ENCODE assay signal across 19 mouse cellular contexts in genomic region chr10:19953032-19953761, GRCm38 (mm10). TPM values are rescaled to one million over a fixed set of nuclear protein-coding genes. Genes with fewer than 3 reads are reported as not detected.
DNase-seq lines count a peak whose midpoint lies in the region; ATAC-seq lines count a peak whose summit lies in the region.
"Had no signal": no experiment of that assay in that cellular context is flagged by ENCODE, and none has a peak within 500 bp of the region (broad histone marks: within the 10 kb centered on the region; RNA-seq: fewer than 3 reads in every experiment).

No protein-coding gene starts in this region.

- peaks cover 11% of the 10 kb centered on the region for H3K4me1 ChIP-seq in kidney, embryonic 16.5 days (ENCODE audit: insufficient read depth, low read length)
- peaks cover 41% of the 10 kb centered on the region for H3K4me1 ChIP-seq in stomach, embryonic 16.5 days (ENCODE audit: control insufficient read depth, insufficient read depth, low read length)
- H3K4me1 ChIP-seq: embryonic facial prominence, embryonic 15.5 days; hindbrain, embryonic 10.5 days; midbrain, embryonic 12.5 days had no signal

- H3K4me3 ChIP-seq in kidney, embryonic 16.5 days (ENCODE audit: low read length): no peak overlapping the region
- no peak overlapping the region for H3K4me3 ChIP-seq in stomach, embryonic 16.5 days (replicated peaks; ENCODE audit: low read length)
- H3K4me3 ChIP-seq: embryonic facial prominence, embryonic 15.5 days; forebrain, embryonic 10.5 days; gastrocnemius, adult 2 months; heart, adult 2 months; heart, embryonic 15.5 days; hindbrain, embryonic 10.5 days; liver, embryonic 13.5 days; midbrain, embryonic 12.5 days had no signal

- no peak overlapping the region for H3K9ac ChIP-seq in kidney, embryonic 16.5 days (replicated peaks; ENCODE audit: low read length)
- no peak overlapping the region for H3K9ac ChIP-seq in stomach, embryonic 16.5 days (ENCODE audit: low read length)
- H3K9ac ChIP-seq: embryonic facial prominence, embryonic 15.5 days; heart, embryonic 15.5 days; liver, embryonic 13.5 days; midbrain, embryonic 12.5 days had no signal

- ATAC-seq in kidney, embryonic 16.5 days (ENCODE audit: low FRiP score, low TSS enrichment): peak; percentile 62; the same call in 1 of the 2 replicates
- ATAC-seq in stomach, embryonic 16.5 days (ENCODE audit: insufficient read depth, low FRiP score): no peak
- ATAC-seq: Patski had no signal

- no peak overlapping the region for H3K4me2 ChIP-seq in kidney, embryonic 16.5 days (replicated peaks; ENCODE audit: low read depth, low read length)
- no peak overlapping the region for H3K4me2 ChIP-seq in stomach, embryonic 16.5 days (ENCODE audit: low read depth, low read length)
- H3K4me2 ChIP-seq: embryonic facial prominence, embryonic 15.5 days; heart, embryonic 15.5 days; liver, embryonic 13.5 days; midbrain, embryonic 12.5 days had no signal

- H3K9me3 ChIP-seq in kidney, embryonic 16.5 days (ENCODE audit: low read length): no peaks in the 10 kb centered on the region
- H3K9me3 ChIP-seq in stomach, embryonic 16.5 days (replicated peaks; ENCODE audit: control insufficient read depth, low read length): no peaks in the 10 kb centered on the region
- H3K9me3 ChIP-seq: embryonic facial prominence, embryonic 15.5 days; forebrain, embryonic 10.5 days; heart, embryonic 15.5 days; hindbrain, embryonic 10.5 days; liver, embryonic 13.5 days; midbrain, embryonic 12.5 days had no signal

- 74% methylated on average over 11 of the region's 11 CpGs for WGBS in kidney, embryonic 16.5 days
- WGBS in stomach, embryonic 16.5 days: 74% methylated on average over 11 of the region's 11 CpGs

- H3K36me3 ChIP-seq in kidney, embryonic 16.5 days (ENCODE audit: insufficient read depth, low read length): no peaks in the 10 kb centered on the region
- H3K36me3 ChIP-seq in stomach, embryonic 16.5 days (ENCODE audit: control insufficient read depth, insufficient read depth, low read length): no peaks in the 10 kb centered on the region
- H3K36me3 ChIP-seq: embryonic facial prominence, embryonic 15.5 days; forebrain, embryonic 10.5 days; heart, embryonic 15.5 days; hindbrain, embryonic 10.5 days; liver, embryonic 13.5 days; midbrain, embryonic 12.5 days had no signal

- DNase-seq in lung, postnatal 10 days: peak; percentile 23
- no peak for DNase-seq in lung, postnatal 4 days
- peak; percentile 77 for DNase-seq in kidney, adult 11 months
- DNase-seq in cerebellum, adult 9-10 months: no peak
- DNase-seq in urinary bladder, postnatal 4 days (ENCODE audit: low spot score in 2 of 2): no peak
- DNase-seq: cerebellum, adult 9-11 months; gastrocnemius, adult 2 months; heart, adult 2 months; layer of hippocampus, postnatal 36 days; liver, embryonic 13.5 days; thymus, postnatal 25 days had no signal

- no peaks in the 10 kb centered on the region for H3K27me3 ChIP-seq in kidney, embryonic 16.5 days (ENCODE audit: insufficient read depth, low read length)
- H3K27me3 ChIP-seq in stomach, embryonic 16.5 days (ENCODE audit: control insufficient read depth, insufficient read depth, low read length): no peaks in the 10 kb centered on the region
- H3K27me3 ChIP-seq: embryonic facial prominence, embryonic 15.5 days; heart, embryonic 15.5 days; liver, embryonic 13.5 days; midbrain, embryonic 12.5 days; Patski had no signal

- peak overlapping the region; percentile 65 for H3K27ac ChIP-seq in kidney, embryonic 16.5 days (ENCODE audit: low read length)
- peak overlapping the region; percentile 60 for H3K27ac ChIP-seq in stomach, embryonic 16.5 days (ENCODE audit: low read length)
- H3K27ac ChIP-seq: embryonic facial prominence, embryonic 15.5 days; forebrain, embryonic 10.5 days; gastrocnemius, adult 2 months; heart, adult 2 months; heart, embryonic 15.5 days; hindbrain, embryonic 10.5 days; liver, embryonic 13.5 days; midbrain, embryonic 12.5 days had no signal

RNA-seq across cellular contexts. Expression of gene Map3k5, which starts 18.9 kb away (rescaled TPM):
- polyA plus RNA-seq in kidney, embryonic 16.5 days (2015; fragmentation: Nextera tagmentation; extraction: Ambion mirVana): 2.4 and 3.0 TPM in 2 replicates
- polyA plus RNA-seq in stomach, embryonic 16.5 days (2015; fragmentation: Nextera tagmentation; extraction: Ambion mirVana): 2.6 and 2.7 TPM in 2 replicates

RNA-seq across cellular contexts. Expression of gene Pex7, which starts 45.7 kb away (rescaled TPM):
- 39.1 and 40.4 TPM in 2 replicates for polyA plus RNA-seq in kidney, embryonic 16.5 days (2015; fragmentation: Nextera tagmentation; extraction: Ambion mirVana)
- 41.3 and 42.7 TPM in 2 replicates for polyA plus RNA-seq in stomach, embryonic 16.5 days (2015; fragmentation: Nextera tagmentation; extraction: Ambion mirVana)

Comparison
In these comparisons a context has a peak if more than half of its experiments do, and no peak if none do; other contexts are left out.
1. DNase-seq: peak in lung, postnatal 10 days (single experiment) and kidney, adult 11 months (single experiment); none in lung, postnatal 4 days (0 of 2), cerebellum, adult 9-10 months (single experiment) and urinary bladder, postnatal 4 days (0 of 2).